Mouse (Mus musculus): ENCODE measurements around the gene Gja4.

Gja4 gene

GRCm38 (mm10) chr4:127323651-127324050 is 9.8 kb upstream of the Gja4 start:
- peak; percentile 58 for DNase-seq

- DNase-seq = peak; percentile 75
Observed at GRCm38 (mm10) chr4:127319613-127320012, 5.8 kb upstream of the Gja4 start.

- DNase-seq = peak; percentile 38
Observed at GRCm38 (mm10) chr4:127317143-127317542, 3.3 kb upstream of the Gja4 start.

GRCm38 (mm10) chr4:127315753-127316152 is 1.9 kb upstream of the Gja4 start:
- DNase-seq = no peak

- DNase-seq = no peak
Observed at GRCm38 (mm10) chr4:127314585-127314984, 746 bp upstream of the Gja4 start.

GRCm38 (mm10) chr4:127312349-127312748 is 1.5 kb downstream of the Gja4 start:
- DNase-seq = no peak

- DNase-seq = no peak
Observed at GRCm38 (mm10) chr4:127311561-127311960, 2.3 kb downstream of the Gja4 start.

- no peak for DNase-seq
Observed at GRCm38 (mm10) chr4:127306915-127307314, 6.9 kb downstream of the Gja4 start.

- DNase-seq = peak; percentile 51
Observed at GRCm38 (mm10) chr4:127303796-127304195, 10.0 kb downstream of the Gja4 start.

GRCm38 (mm10) chr4:127300503-127300902 is 13.3 kb downstream of the Gja4 start:
- no peak for DNase-seq

GRCm38 (mm10) chr4:127292631-127293030 is 21.2 kb downstream of the Gja4 start:
- DNase-seq = no peak

GRCm38 (mm10) chr4:127289039-127289548 is 24.7 kb downstream of the Gja4 start:
- peak; percentile 25 for DNase-seq

- no peak for DNase-seq
Observed at GRCm38 (mm10) chr4:127286907-127287306, 26.9 kb downstream of the Gja4 start.

GRCm38 (mm10) chr4:127279241-127279640 is 34.6 kb downstream of the Gja4 start:
- no peak for DNase-seq

GRCm38 (mm10) chr4:127278451-127279001 is 35.3 kb downstream of the Gja4 start:
- peak; percentile 51 for DNase-seq

- no peak for DNase-seq
Observed at GRCm38 (mm10) chr4:127264183-127264554, 49.7 kb downstream of the Gja4 start.

- peak; percentile 48 for DNase-seq
Observed at GRCm38 (mm10) chr4:127263438-127264182, 50.2 kb downstream of the Gja4 start.

- no peak for DNase-seq
Observed at GRCm38 (mm10) chr4:127261601-127262000, 52.2 kb downstream of the Gja4 start.

Measured in kidney, adult 9 months (tissue).